Mouse (Mus musculus): ENCODE data around the gene Stk10.
A peak's percentile ranks its signal among the peaks of the same experiment; 100 is the strongest.

Gene Stk10

GRCm38 (mm10) chr11:32627900-32628299 is 94.8 kb downstream of the Stk10 start:
- no peak for DNase-seq (ENCODE audit: low read depth, low spot score)

DNA sequence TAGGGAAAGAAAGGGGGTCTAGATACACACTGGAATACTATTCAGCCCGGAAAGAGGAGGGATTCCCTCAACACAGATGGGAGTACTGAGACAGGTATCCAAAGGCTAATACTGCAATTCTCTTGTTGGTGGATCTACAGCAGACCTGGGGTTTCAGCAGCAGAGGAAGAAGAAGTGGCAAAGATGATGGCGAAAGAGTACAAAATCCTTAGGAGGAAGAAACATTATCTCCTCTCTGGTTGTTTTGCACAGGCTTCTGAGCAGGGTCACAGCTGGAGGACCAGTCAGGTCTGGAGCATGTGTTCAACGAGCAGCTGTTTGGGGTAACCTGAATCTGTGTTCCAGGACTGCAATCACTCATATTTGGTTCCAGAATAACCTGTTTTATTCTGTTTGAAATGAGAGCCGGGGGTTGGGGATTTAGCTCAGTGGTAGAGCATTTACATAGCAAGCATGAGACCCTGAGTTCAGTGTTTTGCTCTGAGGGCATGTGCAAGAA is 96.7 kb downstream of the Stk10 start:
- no peak for DNase-seq (ENCODE audit: low read depth, low spot score)

DNA sequence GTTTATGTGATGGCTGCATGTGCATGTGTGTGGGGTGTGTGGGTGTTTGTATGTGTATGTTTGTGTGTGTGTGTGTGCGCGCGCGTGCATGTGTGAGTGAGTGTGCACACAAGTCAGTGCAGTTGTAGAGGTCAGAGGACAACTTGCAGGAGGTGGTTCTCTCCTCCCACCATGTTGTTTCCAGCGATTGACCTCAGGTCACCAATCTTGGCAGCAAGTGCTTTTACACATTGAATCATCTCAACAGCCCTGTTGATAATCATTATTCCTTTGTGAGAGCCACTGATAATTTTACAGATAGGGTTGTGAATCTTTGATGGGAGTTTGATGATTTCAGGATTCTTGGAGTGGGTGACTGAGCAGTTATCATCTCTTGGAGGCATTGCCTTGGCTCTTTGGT is 99.6 kb downstream of the Stk10 start:
- DNase-seq (ENCODE audit: low read depth, low spot score) = no peak

DNA sequence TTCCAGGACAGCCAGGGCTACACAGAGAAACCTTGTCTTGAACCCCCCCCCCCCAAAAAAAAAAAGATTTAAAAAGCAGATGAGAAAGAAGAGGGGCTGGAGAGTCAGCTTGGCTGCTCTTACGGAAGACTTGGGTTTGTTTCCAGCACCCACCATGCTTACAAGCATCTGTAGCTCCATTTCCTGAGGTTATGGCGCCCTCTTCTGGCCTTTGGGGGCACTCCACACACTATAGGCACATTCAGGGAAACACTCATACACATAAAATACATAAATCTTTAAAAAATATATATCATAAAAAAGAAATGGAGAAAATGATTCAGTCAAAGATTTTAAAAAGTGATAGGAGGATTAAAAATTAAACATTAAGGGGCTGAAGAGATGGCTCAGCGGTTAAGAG is 100.4 kb downstream of the Stk10 start:
- DNase-seq (ENCODE audit: low read depth, low spot score) = no peak

GRCm38 (mm10) chr11:32634143-32634542 is 101.0 kb downstream of the Stk10 start:
- DNase-seq (ENCODE audit: low read depth, low spot score) = no peak

- no peak for DNase-seq (ENCODE audit: low read depth, low spot score)
These were observed 101.7 kb downstream of the Stk10 start for GRCm38 (mm10) chr11:32634842-32635241.

DNA sequence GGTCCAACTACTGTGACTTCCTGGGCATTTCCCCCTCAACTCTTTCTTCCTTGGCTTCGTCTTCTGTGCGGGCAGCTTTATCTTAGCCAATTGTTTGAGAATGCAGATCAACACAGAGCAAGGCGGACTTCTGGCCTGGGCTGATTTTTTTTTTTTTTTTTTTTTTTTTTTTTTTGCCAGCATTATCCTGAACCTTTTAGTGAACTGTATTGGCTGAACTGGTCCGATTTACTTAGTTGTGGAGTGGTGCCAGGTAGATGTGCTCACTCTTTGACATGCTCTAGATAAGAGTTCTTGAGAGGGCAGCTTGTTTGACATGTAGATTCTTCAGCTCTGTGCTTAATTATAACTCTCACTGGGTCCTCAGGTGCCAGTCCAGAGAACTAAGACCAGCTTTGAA is 103.2 kb downstream of the Stk10 start:
- no peak for DNase-seq (ENCODE audit: low read depth, low spot score)

DNA sequence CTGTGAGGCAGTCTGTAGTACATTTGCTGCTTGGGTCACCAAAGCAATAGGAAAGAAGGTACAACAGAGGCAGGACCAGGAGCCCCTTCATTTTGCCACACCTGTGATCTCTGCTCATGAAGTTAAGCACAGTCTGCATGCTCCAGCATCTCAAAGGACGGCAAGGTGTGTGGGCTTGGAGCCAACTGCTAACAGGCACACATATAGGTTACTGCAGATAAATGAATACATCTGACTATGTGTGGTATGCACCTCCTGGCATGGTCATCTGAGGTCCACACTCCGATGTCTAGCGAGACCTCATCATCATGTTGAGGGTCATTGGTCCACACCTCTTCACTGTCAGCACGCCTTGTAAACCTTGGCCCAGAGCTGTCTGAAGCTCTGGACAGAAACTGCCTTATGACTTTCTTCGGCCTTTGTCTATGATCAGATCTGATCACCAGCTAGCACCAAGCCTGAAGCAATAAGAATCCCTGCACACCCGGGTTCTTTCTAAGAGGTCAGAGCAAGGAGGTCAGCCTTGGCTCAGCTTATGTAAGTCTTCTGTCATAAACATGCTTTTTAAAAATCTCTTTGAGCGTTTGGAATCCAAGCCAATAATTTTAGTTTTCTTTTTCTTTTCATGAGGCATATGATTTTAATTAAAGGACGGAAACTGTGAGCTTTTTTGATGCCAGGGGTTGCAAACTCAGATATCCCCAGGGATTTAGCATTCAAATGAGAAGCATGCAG is 105.6 kb downstream of the Stk10 start:
- DNase-seq (ENCODE audit: low read depth, low spot score) = no peak

GRCm38 (mm10) chr11:32640617-32641016 is 107.5 kb downstream of the Stk10 start:
- no peak for DNase-seq (ENCODE audit: low read depth, low spot score)

GRCm38 (mm10) chr11:32642249-32642876 is 109.3 kb downstream of the Stk10 start, which contains the start of gene Fbxw11:
TSS of gene Fbxw11 (plus strand) at chr11:32642724.
- peak; percentile 99 for DNase-seq (ENCODE audit: low read depth, low spot score)

DNA sequence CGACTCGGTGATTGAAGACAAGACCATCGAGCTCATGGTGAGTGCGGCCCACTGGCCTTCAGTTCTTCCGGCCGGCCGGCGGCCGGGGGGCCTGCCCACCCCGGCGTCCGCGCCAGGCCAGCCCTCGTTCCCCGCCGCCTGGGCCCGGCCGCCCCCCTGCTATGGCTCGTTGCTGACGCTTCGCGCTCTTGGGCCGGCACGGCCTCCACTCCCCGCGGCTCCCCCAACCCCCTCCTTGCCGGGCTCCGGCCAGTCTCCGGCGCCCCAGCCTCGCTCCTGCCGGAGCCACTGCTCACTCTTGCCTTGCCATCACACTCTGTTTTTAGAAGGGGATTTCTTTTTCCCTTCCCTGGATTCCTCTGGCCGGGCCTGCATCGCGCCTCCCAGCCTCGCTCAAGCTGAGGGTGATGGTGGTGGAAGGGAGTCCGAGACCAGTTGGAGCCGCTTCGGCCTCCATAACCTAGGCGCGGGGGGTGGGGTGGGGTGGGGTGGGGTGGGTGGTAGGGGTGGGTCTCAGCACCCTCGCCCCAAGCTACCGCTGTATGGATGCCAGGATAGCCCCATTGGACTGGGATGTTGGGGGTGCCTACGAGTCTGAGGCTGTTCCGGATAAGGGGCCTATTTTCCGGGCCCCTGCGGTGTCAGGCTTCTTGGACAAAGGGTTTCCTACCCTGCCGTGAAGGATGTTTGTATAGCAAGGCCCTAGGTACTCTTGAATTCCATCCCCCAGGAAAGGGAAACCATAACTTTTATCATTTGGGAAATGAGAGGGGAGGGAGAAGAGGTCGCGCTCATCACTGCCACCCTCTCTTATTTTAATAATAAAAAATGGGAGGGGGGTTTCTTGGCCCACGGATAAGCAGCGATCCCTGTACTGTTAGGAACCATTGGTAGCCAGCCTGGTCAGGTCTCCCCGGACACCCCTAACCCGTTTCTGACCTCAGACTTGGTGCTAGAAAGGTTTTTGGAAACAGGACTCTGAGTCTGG is 110.1 kb downstream of the Stk10 start:
- peak; percentile 37 for DNase-seq (ENCODE audit: low read depth, low spot score)

DNA sequence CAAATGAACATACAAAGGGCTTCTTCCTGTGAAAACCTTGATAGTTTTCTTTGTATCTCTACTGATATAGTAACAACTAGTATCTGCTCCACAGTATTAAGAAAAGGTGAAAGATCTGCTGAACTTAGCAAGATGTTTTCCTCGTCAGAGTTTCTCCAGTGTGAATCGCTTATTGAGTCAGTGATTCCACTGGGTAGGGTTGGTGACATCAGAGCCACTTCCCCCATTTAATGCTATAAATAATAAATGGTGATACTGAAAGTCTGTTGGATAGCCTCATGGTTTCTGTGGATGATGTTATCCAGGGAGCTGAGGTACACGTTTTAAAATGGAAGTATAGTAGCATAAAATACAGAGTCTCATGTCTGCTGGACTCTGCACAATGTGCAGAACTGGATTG is 110.9 kb downstream of the Stk10 start:
- DNase-seq (ENCODE audit: low read depth, low spot score) = no peak

GRCm38 (mm10) chr11:32647265-32647664 is 114.2 kb downstream of the Stk10 start:
- DNase-seq (ENCODE audit: low read depth, low spot score) = no peak

- DNase-seq (ENCODE audit: low read depth, low spot score) = no peak
These were observed 117.2 kb downstream of the Stk10 start for GRCm38 (mm10) chr11:32650236-32650749.

DNA sequence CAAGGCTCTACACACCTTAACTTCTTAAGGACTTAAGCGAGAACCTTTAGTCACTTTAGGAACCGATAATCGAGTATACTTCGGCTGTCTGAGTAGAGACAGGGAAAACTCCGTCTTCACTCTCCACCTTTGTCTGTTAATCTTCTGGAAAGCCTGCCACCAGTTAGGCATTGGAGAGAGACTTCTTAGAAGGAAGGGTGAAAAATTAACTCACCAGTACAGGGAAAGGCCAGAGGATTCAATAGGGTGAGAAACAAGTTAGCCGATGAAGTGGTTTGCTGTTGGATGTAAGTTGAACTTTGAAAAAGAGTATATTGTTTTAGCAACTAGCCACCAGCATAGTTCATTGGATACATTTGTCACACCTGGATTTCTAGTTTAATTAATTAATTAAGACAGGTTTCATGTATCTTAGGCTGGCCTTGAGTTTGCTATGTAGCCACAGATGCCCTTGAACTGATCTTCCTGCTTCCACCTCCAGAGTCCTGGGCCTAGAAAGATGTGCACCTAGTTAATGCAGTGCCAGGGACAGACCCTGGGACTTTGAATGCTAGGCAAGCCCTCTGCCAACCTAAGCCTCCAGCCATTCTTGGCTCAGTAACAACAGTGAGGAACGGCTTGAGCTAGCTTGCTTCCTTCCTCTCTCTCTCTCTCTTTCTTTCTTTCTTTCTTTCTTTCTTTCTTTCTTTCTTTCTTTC is 117.9 kb downstream of the Stk10 start:
- DNase-seq (ENCODE audit: low read depth, low spot score) = no peak

DNA sequence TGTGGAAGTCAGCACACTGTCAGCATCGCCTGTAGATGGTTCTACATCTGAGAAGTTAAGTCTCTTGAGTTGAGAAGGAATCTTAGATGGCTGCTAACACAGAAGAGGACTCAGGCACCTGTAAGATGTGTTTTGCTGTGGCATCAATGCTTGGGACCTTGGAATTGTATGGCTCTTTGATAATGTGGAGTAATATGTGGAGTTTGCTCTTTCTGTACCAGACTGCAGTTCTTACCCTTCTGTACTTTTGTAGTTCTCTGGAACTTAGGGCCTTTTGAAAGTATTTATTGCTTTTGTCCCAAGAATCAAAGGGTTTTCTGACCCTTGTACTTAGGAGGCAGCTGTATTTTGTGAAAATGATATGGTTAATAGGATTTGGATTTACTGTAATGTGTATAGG is 118.6 kb downstream of the Stk10 start:
- no peak for DNase-seq (ENCODE audit: low read depth, low spot score)

DNA sequence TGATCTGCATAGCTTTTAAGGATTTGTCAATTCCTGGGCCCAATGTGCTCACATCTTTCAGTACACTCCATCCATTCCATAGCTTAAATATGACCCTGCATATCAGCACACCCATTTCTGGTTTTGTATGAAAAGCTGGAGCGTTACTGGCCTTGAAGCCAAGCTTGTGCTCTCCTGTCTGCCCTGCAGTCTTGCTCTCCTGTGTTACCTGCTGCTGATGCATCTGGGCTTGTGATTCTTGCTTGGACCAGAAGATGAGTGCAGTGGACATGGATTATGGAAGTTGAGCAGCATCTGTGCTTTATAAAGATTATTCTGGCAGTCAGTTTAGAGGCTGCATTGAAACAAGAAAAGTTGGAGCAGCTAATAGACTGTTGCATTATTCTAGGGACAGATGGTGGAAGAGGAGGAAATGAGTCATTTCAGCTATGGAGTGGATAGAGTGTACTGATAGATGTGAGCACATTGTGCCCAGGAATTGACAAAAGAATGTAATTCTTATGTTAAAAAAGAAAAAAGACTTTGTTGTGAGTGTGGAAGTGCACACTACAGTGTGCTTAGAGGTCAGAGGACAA is 129.1 kb downstream of the Stk10 start:
- DNase-seq (ENCODE audit: low read depth, low spot score) = no peak

- no peak for DNase-seq (ENCODE audit: low read depth, low spot score)
These were observed 132.5 kb downstream of the Stk10 start for GRCm38 (mm10) chr11:32665639-32666038.

- no peak for DNase-seq (ENCODE audit: low read depth, low spot score)
These were observed 133.9 kb downstream of the Stk10 start for GRCm38 (mm10) chr11:32666983-32667382.

DNA sequence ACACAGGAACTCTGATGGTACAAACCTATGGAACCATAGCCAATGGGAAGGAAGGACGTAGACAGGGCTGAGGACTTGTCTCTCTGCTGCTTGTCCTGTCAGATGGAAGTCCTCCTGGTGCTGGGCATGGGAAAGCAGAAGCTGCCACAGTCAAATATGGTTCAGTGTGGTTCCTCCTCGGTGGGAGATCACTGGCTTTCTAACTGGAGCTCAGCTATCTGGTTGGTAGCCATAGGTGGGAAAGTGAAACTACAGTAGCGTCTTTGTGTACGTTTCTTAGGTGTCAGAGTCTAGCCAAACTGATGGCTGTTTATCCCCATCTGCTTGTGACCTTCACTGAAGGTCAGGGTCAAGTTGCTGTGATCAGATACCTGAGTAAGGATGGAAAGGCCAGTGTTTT is 138.4 kb downstream of the Stk10 start:
- DNase-seq (ENCODE audit: low read depth, low spot score) = no peak

Data from mesoderm, embryonic 11.5 days (tissue).